Mouse (Mus musculus) lung, embryonic 15.5 days (tissue): ENCODE data around the gene Kalrn. TPM values are rescaled to one million over a fixed set of nuclear protein-coding genes. Genes with fewer than 3 reads are reported as not detected.

Experiments
- ATAC-seq: fragments of 200-750 bp; cut with Nextera tagmentation; 2 replicates; pipeline ENCODE4 v1.8.0; 2017; ENCODE audit warnings: moderate number of reproducible peaks, borderline replicate concordance; ENCODE audit not compliant: low FRiP score, low TSS enrichment; ENCODE audit errors: extremely low read depth
- H3K27ac ChIP-seq: fragments of 300-500 bp; sonication (generic); 2 replicates; pipeline ENCODE4 v1.5.1; 2015; ENCODE audit warnings: moderate library complexity, mild to moderate bottlenecking, inconsistent platforms
- H3K27me3 ChIP-seq: fragments of 300-500 bp; sonication (generic); 2 replicates; pipeline ENCODE4 v1.6.1; 2015; ENCODE audit warnings: inconsistent platforms
- H3K36me3 ChIP-seq: fragments of 300-500 bp; sonication (generic); 2 replicates; pipeline ENCODE4 v1.6.1; 2015; ENCODE audit warnings: inconsistent platforms
- H3K4me1 ChIP-seq: fragments of 300-500 bp; sonication (generic); 2 replicates; pipeline ENCODE4 v1.6.1; 2015; ENCODE audit warnings: inconsistent platforms
- H3K4me2 ChIP-seq: fragments of 300-500 bp; sonication (generic); 2 replicates; pipeline ENCODE4 v1.6.1; 2015; ENCODE audit warnings: inconsistent platforms, mild to moderate bottlenecking, moderate library complexity
- H3K4me3 ChIP-seq: fragments of 300-500 bp; sonication (generic); 2 replicates; pipeline ENCODE4 v1.5.1; 2015; ENCODE audit warnings: mild to moderate bottlenecking, inconsistent platforms
- H3K9ac ChIP-seq: fragments of 300-500 bp; sonication (generic); 2 replicates; pipeline ENCODE4 v1.6.1; 2015; ENCODE audit warnings: inconsistent platforms
- H3K9me3 ChIP-seq: fragments of 300-500 bp; sonication (generic); 2 replicates; pipeline ENCODE4 v1.6.1; 2016; ENCODE audit warnings: inconsistent platforms
- WGBS: fragments of 180-500 bp; shearing (Covaris S2); methylation state at CpG from one replicate; pipeline ENCODE4 v1.1.7; 2015; 5-methylcytosine and 5-hydroxymethylcytosine counted together
- polyA plus RNA-seq: library from polyadenylated mRNA; unstranded; fragments of >200 nt; fragmentation: Nextera tagmentation; extraction: Ambion mirVana; gene quantifications from 2 replicates; pipeline ENCODE4 v1.2.1, GENCODE M21; 2015

Gene Kalrn
- polyA plus RNA-seq, 1 experiment from 2014 or later: 14.4 TPM

DNA sequence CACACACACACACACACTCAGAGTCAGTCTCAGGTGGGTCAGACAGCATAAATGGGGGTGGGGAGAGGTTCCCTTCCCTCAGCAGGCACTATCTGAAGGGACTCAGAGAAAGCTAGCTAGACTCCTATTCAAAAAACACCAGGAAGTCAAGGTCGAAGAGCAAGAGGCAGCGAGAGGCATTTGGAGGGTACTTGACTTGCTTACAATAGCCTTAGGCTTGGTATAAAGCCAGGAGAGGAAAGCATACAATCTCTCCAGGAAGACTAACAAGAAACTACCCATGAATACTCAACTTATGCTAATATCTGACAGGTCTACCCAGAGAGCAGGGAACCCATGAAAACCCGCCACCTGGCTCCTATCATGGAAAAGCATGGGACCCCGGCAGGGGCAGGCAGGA lies 543.0 kb downstream of the Kalrn start:
- peaks cover 28% of the 10 kb centered on the region for H3K36me3 ChIP-seq
- peak overlapping the region; percentile 58 for H3K27ac ChIP-seq
- H3K9ac ChIP-seq: no peak overlapping the region
- peak; percentile 41; the same call in 1 of the 2 replicates for ATAC-seq
- no peaks in the 10 kb centered on the region for H3K27me3 ChIP-seq
- 0 out of 2 replicates have a peak overlapping the region, but pooled peaks have one; percentile 7 for H3K4me2 ChIP-seq
- WGBS: 40% methylated on average over 4 of the region's 4 CpGs
- H3K4me3 ChIP-seq: no peak overlapping the region
- H3K9me3 ChIP-seq: no peaks in the 10 kb centered on the region
- peaks cover 25% of the 10 kb centered on the region for H3K4me1 ChIP-seq

- Histone ChIP-seq H3K4me2 (0 out of 2 replicates have a peak overlapping the region, but pooled peaks have one; percentile 7), H3K9me3 (no peaks in the 10 kb centered on the region), H3K4me1 (peaks cover 19% of the 10 kb centered on the region), H3K27me3 (no peaks in the 10 kb centered on the region), H3K36me3 (peaks cover 28% of the 10 kb centered on the region), H3K9ac (no peak overlapping the region), H3K4me3 (no peak overlapping the region), H3K27ac (no peak overlapping the region)
- ATAC-seq: no peak
- 69% methylated on average over 5 of the region's 5 CpGs for WGBS
These were observed 543.5 kb downstream of the Kalrn start for GRCm38 (mm10) chr16:34029790-34030189.

DNA sequence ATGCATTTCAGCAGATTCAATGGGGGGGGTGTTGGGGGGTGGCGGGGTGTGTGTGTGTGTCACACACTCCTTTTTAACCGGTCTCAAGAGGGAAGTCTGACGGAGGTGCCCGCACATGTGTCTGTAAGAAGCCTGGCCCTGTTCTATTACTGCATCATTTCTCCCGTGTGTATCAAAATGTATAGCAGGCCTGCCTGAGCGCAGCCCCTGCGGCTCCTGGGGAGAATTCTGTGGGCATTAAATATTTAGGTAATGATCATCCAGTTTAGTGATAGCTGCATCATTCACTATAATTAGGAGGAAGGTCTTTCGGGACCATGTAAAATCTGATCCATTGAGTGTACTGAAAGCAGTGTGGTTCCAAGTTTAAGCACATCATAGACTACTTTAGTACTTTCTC lies 556.1 kb downstream of the Kalrn start:
- no peak for ATAC-seq
- Histone ChIP-seq H3K36me3 (peaks cover 36% of the 10 kb centered on the region), H3K27ac (no peak overlapping the region), H3K9me3 (no peaks in the 10 kb centered on the region), H3K9ac (no peak overlapping the region), H3K4me2 (no peak overlapping the region), H3K27me3 (no peaks in the 10 kb centered on the region), H3K4me3 (no peak overlapping the region), H3K4me1 (no peaks in the 10 kb centered on the region)
- WGBS: 95% methylated on average over 8 of the region's 8 CpGs

GRCm38 (mm10) chr16:34011991-34012845 lies 561.1 kb downstream of the Kalrn start:
- H3K27me3 ChIP-seq: no peaks in the 10 kb centered on the region
- no peaks in the 10 kb centered on the region for H3K9me3 ChIP-seq
- H3K4me1 ChIP-seq: no peaks in the 10 kb centered on the region
- no peak for ATAC-seq
- H3K4me2 ChIP-seq: no peak overlapping the region
- peaks cover 52% of the 10 kb centered on the region for H3K36me3 ChIP-seq
- no peak overlapping the region for H3K27ac ChIP-seq
- no peak overlapping the region for H3K9ac ChIP-seq
- H3K4me3 ChIP-seq: no peak overlapping the region
- WGBS: 78% methylated on average over 20 of the region's 20 CpGs

GRCm38 (mm10) chr16:34009567-34009966 lies 563.8 kb downstream of the Kalrn start:
- no peak overlapping the region for H3K4me3 ChIP-seq
- H3K36me3 ChIP-seq: peaks cover 30% of the 10 kb centered on the region
- no peak overlapping the region for H3K9ac ChIP-seq
- WGBS: 97% methylated on average over 2 of the region's 2 CpGs
- no peak for ATAC-seq
- no peak overlapping the region for H3K27ac ChIP-seq
- no peak overlapping the region for H3K4me2 ChIP-seq
- H3K4me1 ChIP-seq: peaks cover 14% of the 10 kb centered on the region
- H3K9me3 ChIP-seq: no peaks in the 10 kb centered on the region
- no peaks in the 10 kb centered on the region for H3K27me3 ChIP-seq

- Histone ChIP-seq H3K9ac (no peak overlapping the region), H3K9me3 (no peaks in the 10 kb centered on the region), H3K27ac (no peak overlapping the region), H3K27me3 (no peaks in the 10 kb centered on the region), H3K4me3 (no peak overlapping the region), H3K4me1 (peaks cover 35% of the 10 kb centered on the region), H3K36me3 (peaks cover 15% of the 10 kb centered on the region), H3K4me2 (no peak overlapping the region)
- ATAC-seq: no peak
- 96% methylated on average over 3 of the region's 3 CpGs for WGBS
These were observed 567.3 kb downstream of the Kalrn start for GRCm38 (mm10) chr16:34005986-34006385.

GRCm38 (mm10) chr16:34004128-34004578 lies 569.2 kb downstream of the Kalrn start:
- peak overlapping the region; percentile 87 for H3K27ac ChIP-seq
- H3K4me3 ChIP-seq: no peak overlapping the region
- H3K27me3 ChIP-seq: no peaks in the 10 kb centered on the region
- H3K4me1 ChIP-seq: peaks cover 38% of the 10 kb centered on the region
- no peak overlapping the region; the same call in 1 of the 2 replicates for H3K9ac ChIP-seq
- ATAC-seq: peak; percentile 95
- peak overlapping the region; percentile 31 for H3K4me2 ChIP-seq
- WGBS: 6% methylated on average over 4 of the region's 4 CpGs
- H3K36me3 ChIP-seq: no peaks in the 10 kb centered on the region
- no peaks in the 10 kb centered on the region for H3K9me3 ChIP-seq

DNA sequence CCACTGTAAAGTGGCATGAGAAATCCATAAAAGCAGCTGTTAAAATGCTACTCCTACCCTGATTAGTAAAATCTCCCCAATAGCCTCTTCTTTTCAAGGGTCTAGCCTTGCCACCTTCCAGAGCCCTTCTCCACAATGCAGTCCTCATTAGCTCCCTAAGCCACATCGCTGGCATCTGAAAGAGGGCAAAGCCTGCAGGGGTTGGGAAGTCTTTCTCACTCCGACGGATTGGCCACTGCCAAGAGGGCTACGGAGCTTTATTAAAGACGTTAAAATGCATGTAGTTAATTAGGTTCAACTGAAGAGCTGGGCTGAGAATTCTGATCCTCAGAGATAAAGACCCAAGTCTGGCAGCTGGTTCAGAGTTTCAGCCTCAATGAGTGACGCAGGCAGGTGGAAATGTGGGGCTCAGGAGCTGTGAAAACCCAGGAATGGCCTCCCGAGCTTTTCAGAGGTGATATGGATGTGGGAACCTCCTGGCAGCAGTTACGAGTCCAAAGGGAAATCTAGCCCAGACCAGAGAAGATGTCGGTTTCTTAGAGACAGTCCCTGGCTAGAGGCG lies 569.7 kb downstream of the Kalrn start:
- 28% methylated on average over 10 of the region's 10 CpGs for WGBS
- no peaks in the 10 kb centered on the region for H3K27me3 ChIP-seq
- H3K27ac ChIP-seq: peak overlapping the region; percentile 87
- H3K36me3 ChIP-seq: no peaks in the 10 kb centered on the region
- no peak for ATAC-seq
- H3K4me1 ChIP-seq: peaks cover 38% of the 10 kb centered on the region
- H3K4me2 ChIP-seq: peak overlapping the region; percentile 31; the same call in 1 of the 2 replicates
- no peak overlapping the region for H3K9ac ChIP-seq
- no peak overlapping the region for H3K4me3 ChIP-seq
- H3K9me3 ChIP-seq: no peaks in the 10 kb centered on the region

- no peak overlapping the region for H3K27ac ChIP-seq
- peaks cover 35% of the 10 kb centered on the region for H3K4me1 ChIP-seq
- no peak overlapping the region for H3K9ac ChIP-seq
- no peaks in the 10 kb centered on the region for H3K36me3 ChIP-seq
- no peaks in the 10 kb centered on the region for H3K27me3 ChIP-seq
- H3K9me3 ChIP-seq: no peaks in the 10 kb centered on the region
- no peak overlapping the region for H3K4me2 ChIP-seq
- ATAC-seq: no peak
- WGBS: 64% methylated on average over 8 of the region's 8 CpGs
- no peak overlapping the region for H3K4me3 ChIP-seq
These were observed 572.6 kb downstream of the Kalrn start for GRCm38 (mm10) chr16:34000715-34001114.

- H3K36me3 ChIP-seq: no peaks in the 10 kb centered on the region
- H3K27ac ChIP-seq: no peak overlapping the region
- no peaks in the 10 kb centered on the region for H3K9me3 ChIP-seq
- WGBS: 22% methylated on average over 3 of the region's 3 CpGs
- ATAC-seq: no peak
- H3K9ac ChIP-seq: no peak overlapping the region
- no peaks in the 10 kb centered on the region for H3K27me3 ChIP-seq
- no peak overlapping the region for H3K4me2 ChIP-seq
- no peak overlapping the region for H3K4me3 ChIP-seq
- peaks cover 23% of the 10 kb centered on the region for H3K4me1 ChIP-seq
These were observed 573.9 kb downstream of the Kalrn start for GRCm38 (mm10) chr16:33999388-33999787.

DNA sequence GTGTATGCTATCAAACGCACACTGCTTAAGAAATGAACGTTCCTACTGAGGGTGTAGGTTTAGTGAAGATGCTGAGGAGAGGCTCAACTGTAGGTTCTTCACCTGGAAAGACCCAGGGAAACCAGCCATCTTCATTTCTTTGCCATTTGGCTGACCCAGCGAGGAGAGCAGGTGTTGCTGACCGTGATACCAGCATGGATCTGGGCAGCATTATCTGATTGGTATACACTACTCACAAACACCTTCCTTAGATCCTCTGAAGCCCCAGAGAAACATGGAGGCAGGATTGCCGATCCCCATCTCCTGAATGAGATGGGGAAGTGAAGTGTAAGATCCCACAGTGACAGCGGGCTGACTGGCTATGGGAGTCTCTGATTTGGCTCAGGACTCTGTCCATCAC lies 575.3 kb downstream of the Kalrn start:
- WGBS: 73% methylated on average over 6 of the region's 6 CpGs

DNA sequence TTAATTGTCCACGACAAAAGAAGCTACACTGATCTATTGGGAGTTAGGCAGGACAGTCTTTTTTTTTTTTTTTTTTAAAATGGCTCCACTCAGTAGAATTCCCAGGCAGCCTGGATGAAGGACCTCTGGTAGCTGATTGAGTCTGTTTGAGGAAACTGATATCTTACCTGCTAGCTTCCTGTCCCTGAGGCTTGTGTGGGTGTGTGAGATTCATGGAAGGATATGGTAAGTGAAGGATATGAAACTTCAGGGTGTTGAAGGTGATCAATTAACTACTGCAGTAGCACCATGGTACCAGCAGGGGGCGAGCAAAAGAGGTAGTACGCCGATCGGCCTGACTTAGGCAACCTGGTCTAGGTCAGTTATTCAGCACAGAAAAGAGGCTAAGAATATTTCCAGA lies 577.3 kb downstream of the Kalrn start:
- no peak for ATAC-seq
- H3K36me3 ChIP-seq: no peaks in the 10 kb centered on the region
- WGBS: 7% methylated on average over 5 of the region's 5 CpGs
- no peaks in the 10 kb centered on the region for H3K27me3 ChIP-seq
- no peak overlapping the region for H3K4me3 ChIP-seq
- 0 out of 2 replicates have a peak, but pooled peaks cover 3% of the 10 kb centered on the region for H3K4me1 ChIP-seq
- no peak overlapping the region for H3K9ac ChIP-seq
- H3K9me3 ChIP-seq: no peaks in the 10 kb centered on the region
- no peak overlapping the region for H3K27ac ChIP-seq
- H3K4me2 ChIP-seq: no peak overlapping the region

More for the DNA sequence above, 575.3 kb downstream of the Kalrn start:
- H3K4me1 ChIP-seq: peaks cover 9% of the 10 kb centered on the region; the same call in 1 of the 2 replicates
- H3K27ac ChIP-seq: no peak overlapping the region
- no peaks in the 10 kb centered on the region for H3K9me3 ChIP-seq
- ATAC-seq: no peak
- no peak overlapping the region for H3K9ac ChIP-seq
- no peak overlapping the region for H3K4me2 ChIP-seq
- H3K36me3 ChIP-seq: no peaks in the 10 kb centered on the region
- H3K4me3 ChIP-seq: no peak overlapping the region
- H3K27me3 ChIP-seq: no peaks in the 10 kb centered on the region
